Mouse (Mus musculus) thymus, adult 2 months (tissue): ENCODE results near the gene Bcam. TPM values are rescaled to one million over a fixed set of nuclear protein-coding genes. Genes with fewer than 3 reads are reported as not detected.

Experiments used
- DNase-seq: peaks from one replicate; pipeline ENCODE4 v3.0.0; 2021
- H3K27ac ChIP-seq: fragments of 200-500 bp; 2 replicates; pipeline ENCODE4 v1.5.1; 2012; ENCODE audit warnings: low read length, control low read depth; ENCODE audit not compliant: control insufficient read depth, insufficient read depth
- H3K27me3 ChIP-seq: fragments of 200-500 bp; 2 replicates; pipeline ENCODE4 v1.6.1; 2012; ENCODE audit warnings: mild to moderate bottlenecking, low read length, moderate library complexity, mixed read lengths; ENCODE audit not compliant: control insufficient read depth, insufficient read depth
- H3K36me3 ChIP-seq: fragments of 200-500 bp; 2 replicates; pipeline ENCODE4 v1.6.1; 2012; ENCODE audit warnings: mild to moderate bottlenecking, low read length, moderate library complexity; ENCODE audit not compliant: control insufficient read depth, insufficient read depth
- H3K4me1 ChIP-seq: fragments of 200-500 bp; replicated peaks from 2 replicates; pipeline ENCODE4 v1.6.1; 2012; ENCODE audit warnings: low read length; ENCODE audit not compliant: control insufficient read depth, insufficient read depth
- H3K4me3 ChIP-seq: fragments of 200-500 bp; 2 replicates; pipeline ENCODE4 v1.5.1; 2012; ENCODE audit warnings: mild to moderate bottlenecking, low read length, control low read depth, moderate library complexity; ENCODE audit not compliant: control insufficient read depth, insufficient read depth
- CTCF ChIP-seq: fragments of 200-500 bp; IDR thresholded peaks from 2 replicates; pipeline ENCODE4 v1.5.1; 2012; ENCODE audit warnings: mild to moderate bottlenecking, control low read depth, low read length, moderate library complexity, borderline replicate concordance; ENCODE audit not compliant: control insufficient read depth, poor library complexity, insufficient read depth; ENCODE audit errors: extremely low read depth
- POLR2A ChIP-seq: fragments of 200-500 bp; IDR thresholded peaks from 2 replicates; pipeline ENCODE4 v1.6.1; 2012; ENCODE audit warnings: mild to moderate bottlenecking, low read length, control low read depth, moderate library complexity; ENCODE audit not compliant: control insufficient read depth, poor library complexity, insufficient read depth; ENCODE audit errors: extremely low read depth
- WGBS: fragments of 180-500 bp; shearing (Covaris S2); methylation state at CpG from one replicate; pipeline ENCODE4 v1.1.7; 2018; 5-methylcytosine and 5-hydroxymethylcytosine counted together
- polyA plus RNA-seq: library from polyadenylated mRNA; depleted of rRNA; stranded (reverse); fragments of >200 nt; gene quantifications from 2 replicates; pipeline ENCODE4 v1.2.3, GENCODE M21; 2012

The Bcam gene
- polyA plus RNA-seq, 1 experiment = 55.5 TPM

DNA sequence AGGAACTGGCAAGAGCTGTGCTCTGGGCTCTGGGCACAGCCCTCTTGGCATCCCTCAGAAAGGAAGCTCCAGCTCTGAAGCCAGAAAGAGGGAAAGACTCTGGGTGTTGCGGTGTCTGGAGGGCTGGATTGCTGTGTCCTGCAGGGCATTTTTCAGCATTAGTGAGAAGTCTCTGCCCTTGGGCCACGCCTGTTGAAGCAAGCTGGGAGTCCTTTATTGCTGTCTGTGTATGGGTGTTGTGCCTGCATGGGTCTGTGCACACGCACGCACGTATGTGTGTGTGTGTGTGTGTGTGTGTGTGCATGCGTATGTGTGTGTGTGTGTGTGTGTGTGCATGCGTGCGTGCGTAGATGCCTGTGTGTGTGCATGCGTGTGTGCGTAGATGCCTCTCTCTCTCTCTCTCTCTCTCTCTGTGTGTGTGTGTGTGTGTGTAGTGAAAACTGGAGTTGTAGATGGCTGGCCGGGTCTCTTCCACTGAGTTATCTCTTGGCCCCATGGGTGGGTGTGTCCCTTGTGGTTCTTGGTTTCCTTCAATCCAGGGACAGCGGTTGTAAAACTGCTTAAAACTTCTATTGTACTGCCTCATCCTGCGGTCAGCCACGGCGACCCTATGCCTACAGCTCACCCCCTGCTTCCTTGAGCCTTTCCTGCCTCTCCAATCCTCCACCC lies 34.3 kb downstream of the Bcam start:
- WGBS = 31% methylated on average over 16 of the region's 16 CpGs
- Histone ChIP-seq H3K27me3 (no peaks in the 10 kb centered on the region), H3K27ac (no peak overlapping the region), H3K4me1 (no peaks in the 10 kb centered on the region), H3K4me3 (no peak overlapping the region), H3K36me3 (no peaks in the 10 kb centered on the region)
- DNase-seq = no peak
- no peak for TF ChIP-seq POLR2A

DNA sequence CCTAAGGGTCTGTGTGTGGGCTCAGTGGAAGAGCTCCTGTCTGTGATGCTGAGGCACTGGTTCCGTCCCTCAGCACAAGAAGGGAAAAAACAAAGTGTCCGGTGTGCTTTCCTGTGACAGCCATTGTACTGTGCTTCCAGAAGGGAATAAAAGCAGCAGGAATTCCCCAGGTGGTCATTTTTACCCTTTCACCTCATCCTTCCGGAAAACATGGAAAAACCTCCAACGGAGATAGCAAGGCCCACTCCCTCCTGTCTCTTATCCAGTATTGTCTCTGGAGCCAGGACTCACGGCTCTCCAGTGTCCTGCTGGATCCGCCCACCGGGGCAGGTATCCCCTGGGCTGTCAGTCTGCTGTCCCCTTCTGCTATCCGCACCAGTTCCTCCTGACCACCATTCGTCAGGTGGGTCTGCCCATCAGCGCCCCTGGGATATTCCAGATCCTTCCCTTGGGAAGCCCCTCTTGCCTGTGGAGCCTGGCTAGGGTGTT lies 36.6 kb downstream of the Bcam start:
- no peaks in the 10 kb centered on the region for H3K36me3 ChIP-seq
- H3K4me3 ChIP-seq = no peak overlapping the region
- WGBS = 96% methylated on average over 10 of the region's 10 CpGs
- TF ChIP-seq CTCF (no peak), POLR2A (no peak)
- no peak for DNase-seq
- no peak overlapping the region for H3K27ac ChIP-seq
- H3K27me3 ChIP-seq = no peaks in the 10 kb centered on the region
- H3K4me1 ChIP-seq = no peaks in the 10 kb centered on the region

DNA sequence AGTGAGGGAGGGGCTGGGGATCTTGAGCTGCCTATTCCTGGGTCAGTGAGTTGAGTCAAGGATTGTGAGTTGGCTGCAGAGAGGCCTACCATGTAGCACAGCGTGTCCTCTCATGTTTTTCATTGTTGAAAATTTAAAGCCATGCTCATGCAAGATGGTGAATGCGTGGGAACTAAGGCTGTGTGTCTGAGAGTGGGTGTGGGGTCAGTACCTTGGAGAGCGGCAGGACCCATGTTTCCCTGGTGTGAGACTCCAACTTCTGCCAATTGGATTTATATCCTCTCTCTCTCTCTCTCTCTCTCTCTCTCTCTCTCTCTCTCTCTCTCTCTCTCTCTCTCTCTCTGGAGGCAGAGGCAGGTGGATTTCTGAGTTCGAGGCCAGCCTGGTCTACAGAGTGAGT lies 44.3 kb downstream of the Bcam start:
- H3K4me3 ChIP-seq = no peak overlapping the region
- H3K27me3 ChIP-seq = no peaks in the 10 kb centered on the region
- no peaks in the 10 kb centered on the region for H3K4me1 ChIP-seq
- H3K27ac ChIP-seq = no peak overlapping the region
- no peaks in the 10 kb centered on the region for H3K36me3 ChIP-seq
- no peak for TF ChIP-seq POLR2A
- TF ChIP-seq CTCF = no peak
- no peak for DNase-seq
- WGBS = 92% methylated on average over 4 of the region's 4 CpGs

DNA sequence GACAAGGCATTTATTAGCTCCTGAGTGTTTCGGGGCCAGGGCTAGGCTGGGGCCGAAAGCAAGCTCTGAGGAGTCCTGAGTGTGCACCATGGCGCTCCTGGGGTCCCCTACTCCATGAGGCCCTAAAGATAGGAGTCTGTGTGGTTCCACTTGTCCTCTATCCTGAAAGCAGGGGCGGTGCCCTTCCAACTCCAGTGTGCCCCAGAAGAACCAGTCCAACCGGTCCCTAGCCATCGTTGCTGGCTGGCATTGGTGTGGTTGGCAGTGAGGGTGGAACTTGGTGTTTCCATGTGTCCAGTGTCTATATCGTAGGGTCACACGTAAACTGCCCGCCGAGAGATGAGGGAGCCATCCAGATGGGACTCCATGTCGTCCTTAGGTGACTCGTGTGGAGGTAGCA lies 46.6 kb downstream of the Bcam start:
- Histone ChIP-seq H3K27me3 (no peaks in the 10 kb centered on the region), H3K27ac (no peak overlapping the region), H3K4me1 (no peaks in the 10 kb centered on the region), H3K36me3 (no peaks in the 10 kb centered on the region), H3K4me3 (no peak overlapping the region)
- DNase-seq = no peak
- TF ChIP-seq POLR2A = no peak
- no peak for TF ChIP-seq CTCF
- 94% methylated on average over 12 of the region's 12 CpGs for WGBS

DNA sequence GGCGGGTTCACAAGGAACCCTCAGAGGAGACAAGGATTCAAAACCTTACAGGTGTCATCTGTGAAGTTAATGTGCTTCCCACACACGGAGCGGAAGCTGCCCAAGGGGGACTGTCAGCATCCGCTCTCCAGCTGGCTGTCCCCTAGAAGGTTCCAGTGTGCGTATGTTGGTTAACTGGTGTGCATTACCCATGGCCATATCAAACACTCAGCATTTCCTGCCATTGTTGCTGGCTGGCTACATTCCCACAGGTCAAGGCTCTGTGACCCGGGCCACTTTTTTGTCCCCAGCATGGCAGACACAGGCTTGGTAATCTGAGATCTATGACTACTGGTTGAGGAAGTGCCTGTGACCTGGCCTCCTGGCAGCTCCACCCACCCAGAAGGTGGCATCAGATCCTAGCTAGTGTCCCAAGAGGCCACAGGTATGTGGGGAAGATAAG lies 48.0 kb downstream of the Bcam start:
- Histone ChIP-seq H3K36me3 (no peaks in the 10 kb centered on the region), H3K27me3 (no peaks in the 10 kb centered on the region), H3K4me1 (no peaks in the 10 kb centered on the region), H3K27ac (no peak overlapping the region), H3K4me3 (no peak overlapping the region)
- no peak for DNase-seq
- 71% methylated on average over 6 of the region's 6 CpGs for WGBS
- TF ChIP-seq POLR2A (no peak), CTCF (no peak)

DNA sequence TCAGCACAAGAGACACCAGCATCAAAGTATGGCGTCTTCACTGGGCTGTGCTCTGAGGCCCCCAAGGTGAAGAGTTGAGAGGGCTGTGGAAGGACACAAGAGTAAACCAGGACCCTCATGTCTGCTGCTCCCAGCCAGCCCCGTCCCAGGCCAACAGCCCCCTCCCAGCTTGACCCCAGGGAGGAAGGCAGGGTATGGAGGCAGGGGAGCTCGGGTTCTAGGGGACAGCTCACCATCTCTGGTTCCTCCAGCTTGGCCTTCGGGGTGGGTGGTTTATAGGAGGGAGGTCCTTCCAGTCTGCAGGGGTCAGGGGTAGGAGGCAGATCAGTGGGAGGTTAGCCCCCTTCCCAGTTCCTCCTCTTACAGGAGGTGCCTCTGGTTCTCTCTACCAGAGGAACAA lies 51.6 kb downstream of the Bcam start:
- TF ChIP-seq CTCF (no peak), POLR2A (no peak)
- no peaks in the 10 kb centered on the region for H3K36me3 ChIP-seq
- WGBS = 90% methylated on average over 4 of the region's 4 CpGs
- DNase-seq = no peak
- no peaks in the 10 kb centered on the region for H3K27me3 ChIP-seq
- no peak overlapping the region for H3K27ac ChIP-seq
- peaks cover 4% of the 10 kb centered on the region for H3K4me1 ChIP-seq
- H3K4me3 ChIP-seq = no peak overlapping the region

DNA sequence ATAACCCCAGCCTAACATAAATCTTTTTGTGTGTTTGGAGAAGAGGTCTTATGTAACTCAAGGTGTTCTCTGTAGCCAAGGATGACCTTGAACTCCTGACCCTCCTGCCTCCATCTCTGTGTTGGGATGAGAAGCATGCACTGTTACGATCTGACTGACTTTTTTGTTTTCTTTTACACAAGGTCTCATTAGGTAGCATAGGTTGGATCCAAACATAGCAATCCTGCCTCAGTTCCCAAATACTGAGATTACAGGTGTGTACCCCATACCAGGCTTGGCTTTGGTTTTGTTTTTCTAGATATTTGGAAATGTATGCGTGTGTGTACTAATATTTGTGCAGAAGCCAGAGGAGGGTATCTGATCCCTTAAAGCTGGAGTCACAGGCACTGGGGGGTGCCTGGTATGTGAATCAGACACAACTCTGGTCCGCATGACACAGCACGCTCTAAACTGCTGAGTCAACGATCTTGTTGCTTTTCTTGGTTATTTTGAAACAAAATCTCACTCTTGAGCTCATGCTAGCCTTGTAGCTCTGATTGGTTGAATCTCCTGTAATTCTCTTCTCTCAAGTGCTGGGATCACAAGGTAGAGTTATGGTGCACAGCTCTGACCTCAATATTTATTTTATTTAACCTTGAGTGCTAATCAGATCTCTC lies 52.4 kb downstream of the Bcam start:
- Histone ChIP-seq H3K4me1 (peaks cover 4% of the 10 kb centered on the region), H3K36me3 (no peaks in the 10 kb centered on the region), H3K4me3 (no peak overlapping the region), H3K27ac (no peak overlapping the region), H3K27me3 (no peaks in the 10 kb centered on the region)
- no peak for DNase-seq
- WGBS = 94% methylated on average over 5 of the region's 5 CpGs
- no peak for TF ChIP-seq CTCF
- no peak for TF ChIP-seq POLR2A
